Mouse (Mus musculus): ENCODE results near the gene Aldh8a1.
A peak's percentile ranks its signal among the peaks of the same experiment; 100 is the strongest.

Aldh8a1 gene

DNA sequence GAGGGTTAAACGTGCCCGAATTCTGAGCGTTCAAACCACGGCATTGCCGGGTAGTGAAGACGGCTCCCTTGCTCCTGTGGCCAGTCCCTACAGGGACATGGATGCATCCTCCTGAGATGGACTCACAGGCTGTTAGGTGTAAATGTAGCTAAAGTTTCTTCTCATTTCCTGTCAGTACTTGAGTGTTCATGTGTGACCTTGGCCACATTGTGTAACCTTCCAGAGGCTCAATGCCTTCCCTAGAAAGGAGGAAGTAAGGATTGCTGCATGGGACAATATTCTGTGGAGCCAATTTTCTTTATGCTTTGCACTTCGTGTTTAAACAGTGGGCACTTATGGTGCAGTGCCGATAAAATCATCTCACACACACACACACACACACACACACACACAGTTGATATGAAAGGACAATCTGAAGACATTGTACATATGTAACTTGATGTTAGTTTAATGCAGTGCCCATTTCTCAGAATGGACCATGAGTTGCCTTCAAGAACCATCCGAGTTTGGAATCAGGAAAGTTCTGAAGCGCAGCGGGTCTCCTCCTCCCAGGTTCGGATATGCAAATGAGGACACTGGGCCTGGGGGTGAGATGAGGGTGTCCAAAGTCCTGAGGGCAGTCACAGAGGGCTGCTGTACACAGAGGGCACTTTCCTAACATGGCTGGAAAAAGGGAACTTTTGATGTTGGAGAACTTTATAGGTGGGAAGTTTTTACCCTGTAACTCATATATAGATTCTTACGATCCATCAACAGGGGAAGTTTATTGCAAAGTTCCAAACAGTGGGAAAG, at the start of gene Aldh8a1:
Gene Aldh8a1 (plus strand): TSS at position 610 of the 792 bp plus-strand sequence.
- peak; percentile 14 for DNase-seq (ENCODE audit: low read depth)

DNA sequence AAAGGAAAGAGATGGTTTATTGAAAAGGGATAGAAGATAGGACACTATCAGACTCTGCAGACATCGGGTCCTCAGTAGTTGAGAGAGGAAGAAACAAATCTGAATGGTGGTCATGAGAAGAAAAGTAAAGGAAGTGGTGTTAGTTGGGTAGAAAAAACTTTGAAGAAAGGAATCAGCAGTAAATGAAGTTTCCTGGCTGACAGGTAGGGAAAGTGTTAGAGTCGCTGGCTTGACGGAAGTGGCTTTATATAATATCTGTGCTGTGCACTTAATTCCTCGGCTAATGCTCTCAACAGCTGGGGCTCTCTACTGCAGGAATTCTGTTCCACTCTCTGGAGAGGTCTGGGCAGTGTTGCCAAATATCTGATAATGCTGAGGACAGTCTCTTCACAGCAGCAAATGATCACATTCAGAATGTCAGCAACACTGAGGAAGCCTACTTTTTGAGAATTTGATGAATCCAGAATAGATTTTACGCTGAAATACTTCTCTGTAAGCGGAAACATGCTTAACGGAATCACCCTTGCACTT, 49.4 kb upstream of the Aldh8a1 start:
- no peak for DNase-seq (ENCODE audit: low read depth)

GRCm38 (mm10) chr10:21334349-21335105, 42.6 kb upstream of the Aldh8a1 start:
- no peak for DNase-seq (ENCODE audit: low read depth)

- DNase-seq (ENCODE audit: low read depth) = no peak
These were observed 41.6 kb upstream of the Aldh8a1 start for GRCm38 (mm10) chr10:21335534-21335933.

DNA sequence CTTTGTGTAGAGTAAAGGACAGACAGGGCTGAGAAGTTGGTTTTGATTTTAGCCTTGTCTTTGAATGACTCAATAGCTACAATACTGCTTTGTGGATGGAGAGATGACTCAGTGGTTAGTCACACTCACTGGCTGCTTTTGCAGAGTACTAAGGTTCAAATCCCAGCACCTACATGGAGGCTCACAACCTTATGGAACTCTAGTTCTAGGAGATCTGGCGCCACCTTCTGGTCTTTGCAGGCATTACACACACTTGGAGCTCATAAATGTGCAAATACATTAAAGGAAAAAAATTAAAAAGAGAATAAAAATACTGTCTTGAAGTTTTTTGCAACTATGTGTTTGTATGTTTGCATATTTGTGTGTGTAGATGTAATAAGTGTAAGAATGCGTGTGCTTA, 39.9 kb upstream of the Aldh8a1 start:
- peak; percentile 47 for DNase-seq (ENCODE audit: low read depth)

DNA sequence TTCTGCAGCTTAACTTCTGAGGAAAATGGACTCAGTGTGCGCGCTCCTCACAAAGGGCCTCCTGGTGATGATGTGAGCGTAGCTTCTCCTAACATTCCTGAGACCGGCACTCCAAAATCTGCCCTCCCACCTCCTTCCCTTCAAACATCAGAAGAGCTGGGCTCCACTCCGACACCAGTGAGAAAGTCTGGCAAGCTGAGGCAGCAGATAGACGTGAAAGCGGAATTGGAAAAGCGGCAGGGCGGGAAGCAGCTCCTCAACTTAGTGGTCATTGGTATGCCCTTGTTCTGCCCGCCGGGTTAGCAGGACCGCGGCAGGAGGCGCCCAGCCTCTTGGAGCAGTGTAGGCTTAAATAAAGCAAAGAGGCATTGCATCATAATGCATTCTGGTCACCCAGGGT, 35.4 kb upstream of the Aldh8a1 start:
- no peak for DNase-seq (ENCODE audit: low read depth)

- no peak for DNase-seq (ENCODE audit: low read depth)
These were observed 34.6 kb upstream of the Aldh8a1 start for GRCm38 (mm10) chr10:21342331-21343005.

- DNase-seq (ENCODE audit: low read depth) = no peak
These were observed 29.8 kb upstream of the Aldh8a1 start for GRCm38 (mm10) chr10:21347332-21347731.

GRCm38 (mm10) chr10:21349449-21349848, 27.6 kb upstream of the Aldh8a1 start:
- no peak for DNase-seq (ENCODE audit: low read depth)

DNA sequence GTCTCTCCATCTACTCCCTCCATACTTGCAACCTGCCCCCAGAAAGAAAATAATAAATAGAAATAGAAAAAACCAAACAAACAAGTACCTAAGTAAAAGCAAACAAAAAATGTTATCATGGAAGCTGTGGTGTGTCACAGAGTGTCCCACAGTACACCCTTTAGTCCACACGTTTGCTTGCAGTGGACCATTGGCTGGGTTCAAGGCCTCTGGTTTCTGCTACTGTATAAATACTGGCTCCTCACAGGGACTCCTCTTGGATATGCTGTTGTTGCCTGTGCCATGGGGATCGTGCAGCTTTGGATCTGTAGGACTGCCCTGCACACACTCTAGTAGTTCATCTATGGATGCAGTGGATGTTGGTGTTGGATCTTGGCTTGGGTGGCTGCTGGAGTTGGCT, 27.1 kb upstream of the Aldh8a1 start:
- DNase-seq (ENCODE audit: low read depth) = no peak

GRCm38 (mm10) chr10:21350531-21351515, 26.3 kb upstream of the Aldh8a1 start:
- DNase-seq (ENCODE audit: low read depth) = no peak

- DNase-seq (ENCODE audit: low read depth) = no peak
These were observed 25.3 kb upstream of the Aldh8a1 start for GRCm38 (mm10) chr10:21351766-21352165.

DNA sequence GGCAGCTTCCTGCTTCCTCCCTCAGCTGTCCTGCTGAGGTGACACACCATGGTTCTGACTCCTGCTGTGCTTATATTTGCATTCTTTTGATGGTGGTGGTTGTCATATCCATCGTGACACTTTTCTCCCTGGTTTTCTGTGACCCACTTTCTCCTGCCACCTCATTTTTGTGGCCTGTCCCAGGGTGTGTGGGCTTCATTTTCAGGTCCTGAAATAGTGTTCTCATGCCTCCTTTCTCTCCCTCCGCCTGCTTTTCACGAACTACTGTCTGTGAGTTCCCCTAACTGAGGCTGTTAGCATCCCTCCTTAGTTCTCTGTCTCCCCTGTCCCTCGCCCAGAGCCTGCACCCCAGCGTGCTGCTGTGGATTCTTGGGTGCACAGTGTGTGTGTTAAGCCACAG, 23.2 kb upstream of the Aldh8a1 start:
- no peak for DNase-seq (ENCODE audit: low read depth)

- no peak for DNase-seq (ENCODE audit: low read depth)
These were observed 22.6 kb upstream of the Aldh8a1 start for GRCm38 (mm10) chr10:21354506-21354905.

DNA sequence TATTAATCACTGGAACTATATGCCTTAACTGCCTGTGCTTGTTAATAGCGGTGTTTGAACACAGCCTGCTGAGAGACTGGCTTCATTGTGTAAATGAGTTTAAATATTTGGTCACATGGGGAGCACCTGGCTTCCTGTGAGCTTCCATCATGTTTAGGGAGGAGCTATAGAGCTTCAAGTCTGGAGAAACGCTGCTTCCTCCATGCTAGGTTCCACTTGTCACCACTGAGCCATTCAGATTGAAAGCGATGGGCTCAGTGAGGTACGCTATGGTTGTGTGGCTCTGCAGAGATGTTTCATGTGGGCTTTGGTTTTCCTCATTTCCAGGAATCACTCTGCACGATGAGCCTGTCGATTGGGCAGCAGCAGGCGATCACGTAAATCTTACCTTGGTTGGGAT, 19.1 kb upstream of the Aldh8a1 start:
- DNase-seq (ENCODE audit: low read depth) = no peak

DNA sequence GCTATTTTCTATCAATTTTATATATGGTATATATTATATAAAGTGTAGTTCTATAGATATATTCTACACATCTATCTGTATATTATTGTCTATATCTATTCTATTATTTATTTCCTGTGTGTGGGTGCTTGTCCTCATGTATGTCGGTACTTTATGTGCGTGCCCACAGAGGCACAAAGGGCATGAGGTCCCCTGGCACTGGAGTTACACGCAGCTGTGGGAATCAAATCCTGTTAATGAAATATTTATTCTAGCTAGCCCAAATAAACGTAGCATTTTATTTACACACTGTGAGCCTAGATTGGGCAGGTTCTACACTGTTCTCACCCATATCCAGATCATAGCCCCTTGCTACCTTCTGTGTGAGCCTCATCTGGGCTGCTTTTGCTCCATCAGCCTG, 18.0 kb upstream of the Aldh8a1 start:
- no peak for DNase-seq (ENCODE audit: low read depth)

DNA sequence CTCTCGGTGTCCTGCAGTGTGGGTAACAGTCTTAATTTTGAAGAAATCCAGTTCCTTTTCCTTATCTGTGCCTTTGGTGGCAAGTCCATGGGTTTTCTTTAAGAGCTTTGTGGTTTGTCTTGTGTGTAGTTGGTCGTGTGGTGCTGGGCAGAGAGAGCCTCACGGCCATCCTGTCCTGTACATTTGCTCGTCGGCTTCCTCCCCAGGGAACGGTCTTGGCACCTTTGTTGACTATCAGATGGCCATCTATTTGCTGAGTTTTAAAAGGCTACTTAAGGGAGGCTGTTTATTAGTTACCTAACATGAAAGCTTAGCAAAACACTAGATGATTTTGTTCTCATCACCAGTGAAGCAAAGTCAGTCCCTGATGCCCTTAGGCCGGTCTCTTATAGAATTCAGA, 15.2 kb upstream of the Aldh8a1 start:
- no peak for DNase-seq (ENCODE audit: low read depth)

GRCm38 (mm10) chr10:21363297-21363696, 13.8 kb upstream of the Aldh8a1 start:
- peak; percentile 5 for DNase-seq (ENCODE audit: low read depth)

GRCm38 (mm10) chr10:21364946-21365345, 12.1 kb upstream of the Aldh8a1 start:
- DNase-seq (ENCODE audit: low read depth) = no peak

DNA sequence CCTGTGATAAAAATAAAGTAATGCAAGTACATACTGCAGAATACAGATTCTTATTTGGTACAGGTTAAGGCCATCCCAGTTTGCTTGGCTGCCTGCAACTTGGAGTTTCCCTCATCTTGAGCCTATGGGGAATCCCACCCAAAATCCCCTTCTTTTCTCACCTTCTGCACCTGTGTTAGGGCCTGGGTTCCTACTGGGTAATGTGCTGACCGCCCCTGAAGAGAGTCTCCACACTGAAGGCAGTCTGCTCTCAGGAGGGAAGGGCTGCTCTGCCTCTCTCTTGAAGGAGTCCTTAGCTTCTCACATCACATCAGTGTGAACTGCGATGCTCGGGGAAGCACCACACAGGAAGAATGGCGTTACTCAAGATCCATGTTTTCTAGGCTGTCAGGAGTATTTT, 11.2 kb upstream of the Aldh8a1 start:
- no peak for DNase-seq (ENCODE audit: low read depth)

- no peak for DNase-seq (ENCODE audit: low read depth)
These were observed 10.6 kb upstream of the Aldh8a1 start for GRCm38 (mm10) chr10:21366471-21366870.
